Mouse (Mus musculus): ENCODE results near the gene Eif4e2.

DNA sequence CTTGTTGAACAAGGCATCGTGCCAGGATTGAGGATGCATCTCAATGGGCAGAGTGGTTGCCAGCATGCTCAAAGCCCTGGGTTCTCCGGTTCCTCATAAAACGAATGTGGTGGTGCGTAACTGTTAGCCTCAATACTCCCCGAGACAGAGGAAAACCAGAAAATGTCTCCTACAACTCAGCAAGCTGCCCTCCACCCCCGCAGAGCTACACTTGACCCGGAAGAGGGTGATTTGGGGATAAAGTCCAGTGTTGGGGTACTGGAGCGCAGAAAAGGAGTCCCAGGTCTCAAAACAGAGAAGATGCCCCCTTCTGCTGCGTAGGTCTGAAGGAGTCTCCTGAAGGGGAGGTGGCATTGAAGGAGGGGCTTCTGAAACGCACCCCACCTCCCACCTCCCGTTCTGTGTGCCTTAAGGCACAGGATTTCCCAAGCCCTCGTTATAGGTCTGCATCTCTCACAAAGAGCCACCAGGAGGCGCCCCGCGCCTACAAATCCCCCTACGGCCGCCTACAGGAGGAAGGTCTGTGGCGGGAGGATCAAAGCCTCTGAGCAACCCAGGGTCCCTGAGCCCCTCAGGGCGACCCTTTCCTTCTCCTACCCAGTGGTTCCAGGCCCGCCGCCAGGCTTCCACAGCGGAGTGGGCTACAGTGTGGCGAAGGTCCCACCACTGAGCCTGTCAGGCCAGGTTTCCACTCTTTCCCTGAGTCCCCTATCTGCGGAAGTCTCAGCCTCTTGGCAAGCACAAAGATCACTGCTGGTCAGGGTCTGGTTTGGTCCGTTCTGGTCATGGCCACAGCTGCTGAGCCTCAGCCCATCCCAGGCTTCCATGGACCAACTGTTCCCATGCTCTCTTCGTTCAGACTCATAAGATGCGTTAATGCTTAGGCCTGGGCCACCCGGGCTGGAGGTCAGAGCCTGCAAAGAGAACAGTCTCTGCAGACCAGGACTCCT is 39.4 kb upstream of the Eif4e2 start:
- TF ChIP-seq POLR2A (IDR thresholded peaks at IDR 0.05; ENCODE audit: insufficient read length, low read depth) (no peak), TCF12 (IDR thresholded peaks at IDR 0.05; ENCODE audit: insufficient read depth, poor library complexity, severe bottlenecking) (no peak), MAX (IDR thresholded peaks at IDR 0.05; ENCODE audit: low read depth) (no peak), POLR2AphosphoS2 (IDR thresholded peaks at IDR 0.05; ENCODE audit: insufficient read length, low read depth) (no peak)
